In the genomic region with DNA sequence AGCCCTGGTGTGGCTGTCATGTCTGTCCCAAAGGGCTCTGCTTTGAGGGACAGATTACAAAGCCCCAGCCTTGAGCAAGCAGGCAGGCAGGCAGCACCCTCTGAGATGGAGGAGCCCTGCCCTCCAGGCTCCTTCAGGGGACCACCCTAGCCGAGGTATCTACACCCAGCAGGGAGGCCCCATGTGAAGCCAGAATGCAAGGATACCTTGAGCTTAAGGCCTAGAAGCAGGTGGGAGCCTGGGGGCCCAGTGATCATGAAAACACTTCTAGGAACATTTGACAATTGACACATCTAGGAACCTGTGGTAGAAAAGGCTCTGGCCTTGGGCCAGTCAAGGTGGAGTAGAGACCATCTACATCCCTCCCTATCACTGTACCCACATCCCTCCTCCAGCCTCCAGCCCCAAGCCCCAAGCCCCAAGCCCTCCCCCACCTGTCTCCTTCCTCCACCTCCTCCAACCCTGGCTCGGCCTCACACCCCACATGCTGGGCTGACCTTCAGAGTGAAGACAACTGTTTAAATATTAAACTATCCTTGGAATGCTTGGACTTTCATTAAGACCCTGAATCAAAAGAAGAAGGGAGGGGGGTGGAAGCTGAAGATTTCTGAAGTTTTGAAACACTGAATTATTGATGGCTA, we compare ENCODE assay signal across 12 mouse cellular contexts. TPM values are rescaled to one million over a fixed set of nuclear protein-coding genes. Genes with fewer than 3 reads are reported as not detected.
DNase-seq lines count a peak whose midpoint lies in the region; ATAC-seq lines count a peak whose summit lies in the region.
"Had no signal": no experiment of that assay in that cellular context is flagged by ENCODE, and none has a peak within 500 bp of the region (broad histone marks: within the 10 kb centered on the region; RNA-seq: fewer than 3 reads in every experiment).

No protein-coding gene starts in this region.

- no peaks in the 10 kb centered on the region for H3K27me3 ChIP-seq in lung, embryonic 15.5 days
- H3K27me3 ChIP-seq in embryonic facial prominence, embryonic 10.5 days (replicated peaks; ENCODE audit: low read depth, poor library complexity, severe bottlenecking), result no peaks in the 10 kb centered on the region

- DNase-seq in gastrocnemius, postnatal 14 days, result peak; percentile 3
- no peak for DNase-seq in gastrocnemius, adult 18-20 months (ENCODE audit: low spot score)
- DNase-seq in lung, postnatal 25 days (ENCODE audit: low spot score), result no peak
- no peak for DNase-seq in embryonic facial prominence, embryonic 10.5 days (ENCODE audit: low spot score)
- DNase-seq in kidney, postnatal 10 days, result peak; percentile 72
- no peak for DNase-seq in left cerebral cortex, adult 8-10 months (ENCODE audit: low spot score in 2 of 2)
- no peak for DNase-seq in adrenal gland, postnatal 4 days (ENCODE audit: low spot score in 2 of 2)
- DNase-seq: adrenal gland, adult 2 months; B cell, adult 2 months; cerebellum, adult 18-20 months had no signal

- H3K36me3 ChIP-seq in lung, embryonic 15.5 days, result no peaks in the 10 kb centered on the region
- H3K36me3 ChIP-seq in embryonic facial prominence, embryonic 10.5 days (replicated peaks), result no peaks in the 10 kb centered on the region

- ATAC-seq in lung, embryonic 15.5 days (ENCODE audit: borderline replicate concordance, extremely low read depth, low FRiP score, low TSS enrichment), result peak; percentile 25
- ATAC-seq: hindbrain, postnatal 0 days had no signal

- H3K9me3 ChIP-seq in lung, embryonic 15.5 days, result no peaks in the 10 kb centered on the region
- H3K9me3 ChIP-seq in embryonic facial prominence, embryonic 10.5 days, result no peaks in the 10 kb centered on the region

- H3K4me2 ChIP-seq in lung, embryonic 15.5 days, result peak overlapping the region; percentile 6; the same call in 1 of the 2 replicates

- peak overlapping the region; percentile 95 for H3K27ac ChIP-seq in lung, embryonic 15.5 days
- peak overlapping the region; percentile 54; the same call in 1 of the 2 replicates for H3K27ac ChIP-seq in embryonic facial prominence, embryonic 10.5 days (replicated peaks)
- H3K27ac ChIP-seq: hindbrain, postnatal 0 days had no signal

- H3K9ac ChIP-seq in lung, embryonic 15.5 days, result 0 out of 2 replicates have a peak overlapping the region, but pooled peaks have one; percentile 13

- no peak overlapping the region for H3K4me3 ChIP-seq in lung, embryonic 15.5 days
- no peak overlapping the region for H3K4me3 ChIP-seq in embryonic facial prominence, embryonic 10.5 days

- intact Hi-C loops in gastrocnemius, postnatal 14 days (cut with DNase I; ENCODE audit: low total_unique reads), result no loop called here

- WGBS in lung, embryonic 15.5 days, result 10% methylated on average over 2 of the region's 2 CpGs
- 47% methylated on average over 2 of the region's 2 CpGs for WGBS in embryonic facial prominence, embryonic 10.5 days

- H3K4me1 ChIP-seq in lung, embryonic 15.5 days, result peaks cover 56% of the 10 kb centered on the region
- H3K4me1 ChIP-seq in embryonic facial prominence, embryonic 10.5 days, result peaks cover 49% of the 10 kb centered on the region

RNA-seq across cellular contexts. Expression of gene Sik1, which starts 34.8 kb away (rescaled TPM):
- 10 to 100 TPM; 18.1 to 18.6 TPM for total RNA-seq in gastrocnemius, postnatal 14 days (2021)
- 10 to 100 TPM; 23.5 to 27.8 TPM for total RNA-seq in gastrocnemius, adult 18-20 months (2021)
- polyA plus RNA-seq in lung, embryonic 15.5 days (2015; fragmentation: Nextera tagmentation; extraction: Ambion mirVana), result 32.7 and 35.4 TPM in 2 replicates
- polyA plus RNA-seq in embryonic facial prominence, embryonic 10.5 days (2016; fragmentation: Nextera tagmentation; extraction: Ambion mirVana), result 12.7 and 15.5 TPM in 2 replicates
- 10 to 100 TPM; 14.3 to 21.7 (median 18.2) TPM for total RNA-seq in left cerebral cortex, adult 8-10 months (2022)
- 10 to 100 TPM; 27.1 to 28.0 TPM for total RNA-seq in adrenal gland, postnatal 4 days (2021)

Comparison
In these comparisons a context has a peak if more than half of its experiments do, and no peak if none do; other contexts are left out.
1. DNase-seq: peak in gastrocnemius, postnatal 14 days (single experiment) and kidney, postnatal 10 days (single experiment); none in gastrocnemius, adult 18-20 months (single experiment), lung, postnatal 25 days (single experiment), embryonic facial prominence, embryonic 10.5 days (single experiment), left cerebral cortex, adult 8-10 months (0 of 2) and adrenal gland, postnatal 4 days (0 of 2).